In the genomic region with DNA sequence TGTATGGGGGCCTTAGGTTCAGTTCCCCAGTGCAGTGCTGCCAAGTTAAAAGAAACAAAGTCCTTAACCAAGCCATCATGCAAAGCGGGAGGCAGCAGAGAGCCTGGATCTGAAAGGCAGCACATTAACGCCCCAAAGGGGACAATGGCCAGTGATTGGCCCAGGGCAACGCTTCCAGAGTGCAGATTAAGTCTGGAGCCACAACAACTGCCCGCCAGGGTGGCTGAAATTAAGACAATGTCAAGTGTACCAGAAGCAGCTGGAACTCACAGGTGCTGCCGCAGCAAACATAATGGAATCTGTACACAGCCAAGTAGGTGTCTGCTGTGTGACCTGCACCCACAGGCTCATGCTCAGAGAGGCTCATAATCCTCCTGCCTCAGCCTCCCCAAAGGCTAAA, we compare ENCODE assay signal across 14 mouse cellular contexts. TPM values are rescaled to one million over a fixed set of nuclear protein-coding genes. Genes with fewer than 3 reads are reported as not detected.
DNase-seq lines count a peak whose midpoint lies in the region; ATAC-seq lines count a peak whose summit lies in the region.
"Had no signal": no experiment of that assay in that cellular context is flagged by ENCODE, and none has a peak within 500 bp of the region (broad histone marks: within the 10 kb centered on the region; RNA-seq: fewer than 3 reads in every experiment).

No protein-coding gene starts in this region.

- no peak for ATAC-seq in kidney, embryonic 15.5 days (replicated peaks; ENCODE audit: low FRiP score)
- ATAC-seq in forebrain, embryonic 12.5 days (ENCODE audit: low FRiP score) = no peak
- ATAC-seq in hindbrain, embryonic 16.5 days = no peak
- no peak for ATAC-seq in neural tube, embryonic 12.5 days (ENCODE audit: low FRiP score, low read depth)
- ATAC-seq: lung, postnatal 0 days had no signal

- 0 out of 2 replicates have a peak overlapping the region, but pooled peaks have one; percentile 6 for H3K27ac ChIP-seq in kidney, embryonic 15.5 days
- H3K27ac ChIP-seq in forebrain, embryonic 12.5 days = peak overlapping the region; percentile 97
- H3K27ac ChIP-seq in hindbrain, embryonic 16.5 days (ENCODE audit: low read depth, low read length) = peak overlapping the region; percentile 90
- peak overlapping the region; percentile 95; the same call in 1 of the 2 replicates for H3K27ac ChIP-seq in neural tube, embryonic 12.5 days
- H3K27ac ChIP-seq: limb, embryonic 13.5 days had no signal

- H3K4me3 ChIP-seq in kidney, embryonic 15.5 days (replicated peaks) = no peak overlapping the region
- H3K4me3 ChIP-seq in forebrain, embryonic 12.5 days (replicated peaks) = no peak overlapping the region
- no peak overlapping the region for H3K4me3 ChIP-seq in hindbrain, embryonic 16.5 days (ENCODE audit: low read length)
- no peak overlapping the region for H3K4me3 ChIP-seq in neural tube, embryonic 12.5 days
- H3K4me3 ChIP-seq: limb, embryonic 13.5 days had no signal

- H3K4me2 ChIP-seq in kidney, embryonic 15.5 days = no peak overlapping the region
- H3K4me2 ChIP-seq in forebrain, embryonic 12.5 days = no peak overlapping the region
- no peak overlapping the region; the same call in 1 of the 2 replicates for H3K4me2 ChIP-seq in hindbrain, embryonic 16.5 days (ENCODE audit: low read length)
- H3K4me2 ChIP-seq in neural tube, embryonic 12.5 days (replicated peaks) = no peak overlapping the region
- H3K4me2 ChIP-seq: limb, embryonic 13.5 days had no signal

- H3K27me3 ChIP-seq in kidney, embryonic 15.5 days = no peaks in the 10 kb centered on the region
- H3K27me3 ChIP-seq in forebrain, embryonic 12.5 days = no peaks in the 10 kb centered on the region
- H3K27me3 ChIP-seq in hindbrain, embryonic 16.5 days (replicated peaks; ENCODE audit: control insufficient read depth, insufficient read depth, low read length) = no peaks in the 10 kb centered on the region
- H3K27me3 ChIP-seq in neural tube, embryonic 12.5 days (replicated peaks) = no peaks in the 10 kb centered on the region
- H3K27me3 ChIP-seq: limb, embryonic 13.5 days had no signal

- WGBS in kidney, embryonic 15.5 days = 77% methylated on average over 5 of the region's 5 CpGs
- 21% methylated on average over 5 of the region's 5 CpGs for WGBS in forebrain, embryonic 12.5 days
- 20% methylated on average over 5 of the region's 5 CpGs for WGBS in hindbrain, embryonic 16.5 days
- 38% methylated on average over 5 of the region's 5 CpGs for WGBS in neural tube, embryonic 12.5 days

- no peak overlapping the region for H3K9ac ChIP-seq in kidney, embryonic 15.5 days
- no peak overlapping the region for H3K9ac ChIP-seq in forebrain, embryonic 12.5 days
- H3K9ac ChIP-seq in hindbrain, embryonic 16.5 days (ENCODE audit: low read depth, low read length) = no peak overlapping the region; the same call in 1 of the 2 replicates
- no peak overlapping the region for H3K9ac ChIP-seq in neural tube, embryonic 12.5 days
- H3K9ac ChIP-seq: limb, embryonic 13.5 days had no signal

- no peak for DNase-seq in kidney, postnatal 25 days
- no peak for DNase-seq in ovary, postnatal 10 days (ENCODE audit: low spot score)
- no peak for DNase-seq in B cell, adult 2 months
- no peak for DNase-seq in thymus, postnatal 14 days
- DNase-seq: cerebellum, postnatal 14 days; heart, postnatal 14 days; kidney, adult 9 months; thymus, postnatal 25 days had no signal

- peaks cover 99% of the 10 kb centered on the region for H3K4me1 ChIP-seq in kidney, embryonic 15.5 days
- peaks cover 98% of the 10 kb centered on the region for H3K4me1 ChIP-seq in forebrain, embryonic 12.5 days
- peaks cover 92% of the 10 kb centered on the region for H3K4me1 ChIP-seq in hindbrain, embryonic 16.5 days (ENCODE audit: control insufficient read depth, insufficient read depth, low read depth, low read length)
- peaks cover 98% of the 10 kb centered on the region for H3K4me1 ChIP-seq in neural tube, embryonic 12.5 days

- no peaks in the 10 kb centered on the region for H3K36me3 ChIP-seq in kidney, embryonic 15.5 days
- H3K36me3 ChIP-seq in forebrain, embryonic 12.5 days (replicated peaks) = 0 out of 2 replicates have a peak, but pooled peaks cover 3% of the 10 kb centered on the region
- no peaks in the 10 kb centered on the region for H3K36me3 ChIP-seq in hindbrain, embryonic 16.5 days (ENCODE audit: control insufficient read depth, insufficient read depth, low read length)
- H3K36me3 ChIP-seq in neural tube, embryonic 12.5 days = no peaks in the 10 kb centered on the region

- no peaks in the 10 kb centered on the region for H3K9me3 ChIP-seq in kidney, embryonic 15.5 days (replicated peaks)
- H3K9me3 ChIP-seq in forebrain, embryonic 12.5 days = no peaks in the 10 kb centered on the region
- no peaks in the 10 kb centered on the region for H3K9me3 ChIP-seq in hindbrain, embryonic 16.5 days (ENCODE audit: control insufficient read depth, low read length)
- H3K9me3 ChIP-seq in neural tube, embryonic 12.5 days = no peaks in the 10 kb centered on the region
- H3K9me3 ChIP-seq: limb, embryonic 13.5 days had no signal

RNA-seq across cellular contexts. Expression of gene Ncor2, which starts 24.8 kb away (rescaled TPM):
- 27.5 and 28.8 TPM in 2 replicates for polyA plus RNA-seq in kidney, embryonic 15.5 days (2015; fragmentation: Nextera tagmentation; extraction: Ambion mirVana)
- 26.0 and 27.0 TPM in 2 replicates for polyA plus RNA-seq in forebrain, embryonic 12.5 days (2016; fragmentation: Nextera tagmentation; extraction: Ambion mirVana)
- 23.3 and 26.2 TPM in 2 replicates for polyA plus RNA-seq in hindbrain, embryonic 16.5 days (2015; fragmentation: Nextera tagmentation; extraction: Ambion mirVana)
- 36.0 and 36.9 TPM in 2 replicates for polyA plus RNA-seq in neural tube, embryonic 12.5 days (2016; fragmentation: Nextera tagmentation; extraction: Ambion mirVana)

Comparison
In these comparisons a context has a peak if more than half of its experiments do, and no peak if none do; other contexts are left out.
1. H3K27ac ChIP-seq: peak in every context shown above with its lines; median percentile 97 in forebrain, embryonic 12.5 days; 95 in neural tube, embryonic 12.5 days; 90 in hindbrain, embryonic 16.5 days; 6 in kidney, embryonic 15.5 days.